Comparison of ENCODE assay signal across 15 mouse cellular contexts in genomic region chr6:90734806-90735205, GRCm38 (mm10).
DNase-seq lines count a peak whose midpoint lies in the region; ATAC-seq and TF ChIP-seq lines count a peak whose summit lies in the region.
"Had no signal": no experiment of that assay in that cellular context is flagged by ENCODE, and none has a peak within 500 bp of the region (broad histone marks: within the 10 kb centered on the region; RNA-seq: fewer than 3 reads in every experiment).

No protein-coding gene starts in this region.

- no peak for TF ChIP-seq CTCF in kidney, postnatal 0 days (IDR thresholded peaks at IDR 0.05; ENCODE audit: low read depth)
- no peak for TF ChIP-seq CTCF in hindbrain, postnatal 0 days (IDR thresholded peaks at IDR 0.05; ENCODE audit: low read depth)

- peak overlapping the region; percentile 98 for H3K4me2 ChIP-seq in heart, embryonic 14.5 days (ENCODE audit: low read length)
- H3K4me2 ChIP-seq in kidney, postnatal 0 days (ENCODE audit: low read length), result 0 out of 2 replicates have a peak overlapping the region, but pooled peaks have one; percentile 92
- H3K4me2 ChIP-seq in hindbrain, postnatal 0 days (ENCODE audit: low read depth, low read length), result peak overlapping the region; percentile 98; the same call in 1 of the 2 replicates
- no peak overlapping the region for H3K4me2 ChIP-seq in liver, embryonic 11.5 days

- H3K27me3 ChIP-seq in heart, embryonic 14.5 days (ENCODE audit: control insufficient read depth, insufficient read depth, low read length), result no peaks in the 10 kb centered on the region
- H3K27me3 ChIP-seq in kidney, postnatal 0 days (ENCODE audit: insufficient read depth, low read length), result no peaks in the 10 kb centered on the region
- H3K27me3 ChIP-seq in hindbrain, postnatal 0 days (ENCODE audit: insufficient read depth, low read length), result no peaks in the 10 kb centered on the region
- peaks cover 33% of the 10 kb centered on the region for H3K27me3 ChIP-seq in liver, embryonic 11.5 days (replicated peaks; ENCODE audit: control insufficient read depth, insufficient read depth, low read length)

- 0 out of 2 replicates have a peak, but pooled peaks cover 3% of the 10 kb centered on the region for H3K36me3 ChIP-seq in heart, embryonic 14.5 days (ENCODE audit: control insufficient read depth, insufficient read depth, low read length)
- H3K36me3 ChIP-seq in kidney, postnatal 0 days (ENCODE audit: insufficient read depth, low read length), result no peaks in the 10 kb centered on the region
- H3K36me3 ChIP-seq in hindbrain, postnatal 0 days (ENCODE audit: insufficient read depth, low read length), result no peaks in the 10 kb centered on the region
- no peaks in the 10 kb centered on the region for H3K36me3 ChIP-seq in liver, embryonic 11.5 days (ENCODE audit: control insufficient read depth, insufficient read depth, low read length)
- H3K36me3 ChIP-seq: limb, embryonic 12.5 days had no signal

- peak overlapping the region in 1 of 2 experiments; percentile 30; a peak in 1 of 4 replicates for H3K27ac ChIP-seq in heart, embryonic 14.5 days (replicated peaks in 1 of 2; ENCODE audit: control insufficient read depth in 1 of 2, insufficient read depth in 1 of 2, low read depth in 2 of 2, low read length in 2 of 2)
- no peak overlapping the region for H3K27ac ChIP-seq in kidney, postnatal 0 days
- no peak overlapping the region for H3K27ac ChIP-seq in hindbrain, postnatal 0 days
- H3K27ac ChIP-seq in liver, embryonic 11.5 days (ENCODE audit: low read depth, low read length), result no peak overlapping the region
- H3K27ac ChIP-seq: limb, embryonic 12.5 days had no signal

- peaks cover 27 to 46% of the 10 kb centered on the region in 2 experiments for H3K4me1 ChIP-seq in heart, embryonic 14.5 days (ENCODE audit: control insufficient read depth in 2 of 2, insufficient read depth in 2 of 2, low read length in 2 of 2)
- H3K4me1 ChIP-seq in kidney, postnatal 0 days (replicated peaks; ENCODE audit: insufficient read depth, low read length), result peaks cover 6% of the 10 kb centered on the region; the same call in 1 of the 2 replicates
- H3K4me1 ChIP-seq in hindbrain, postnatal 0 days (ENCODE audit: insufficient read depth, low read length), result peaks cover 18% of the 10 kb centered on the region
- H3K4me1 ChIP-seq in liver, embryonic 11.5 days (replicated peaks; ENCODE audit: control insufficient read depth, insufficient read depth, low read length), result 0 out of 2 replicates have a peak, but pooled peaks cover 4% of the 10 kb centered on the region

- ATAC-seq in heart, embryonic 14.5 days (ENCODE audit: insufficient number of reproducible peaks, insufficient read depth, low FRiP score, low read depth), result no peak
- ATAC-seq in kidney, postnatal 0 days (replicated peaks; ENCODE audit: low FRiP score, low read depth), result no peak
- no peak for ATAC-seq in hindbrain, postnatal 0 days
- no peak for ATAC-seq in liver, embryonic 11.5 days (replicated peaks; ENCODE audit: low FRiP score)
- ATAC-seq: forebrain, embryonic 16.5 days; liver, postnatal 0 days had no signal

- H3K9me3 ChIP-seq in heart, embryonic 14.5 days (ENCODE audit: control insufficient read depth, low read length), result no peaks in the 10 kb centered on the region
- H3K9me3 ChIP-seq in kidney, postnatal 0 days (replicated peaks; ENCODE audit: low read length), result no peaks in the 10 kb centered on the region
- H3K9me3 ChIP-seq in hindbrain, postnatal 0 days (ENCODE audit: low read length), result no peaks in the 10 kb centered on the region
- no peaks in the 10 kb centered on the region for H3K9me3 ChIP-seq in liver, embryonic 11.5 days (ENCODE audit: control insufficient read depth, low read length)
- H3K9me3 ChIP-seq: limb, embryonic 12.5 days had no signal

- peak overlapping the region; percentile 88; the same call in 1 of the 2 replicates for H3K9ac ChIP-seq in heart, embryonic 14.5 days (ENCODE audit: low read length)
- H3K9ac ChIP-seq in kidney, postnatal 0 days (ENCODE audit: low read depth, low read length), result no peak overlapping the region
- peak overlapping the region; percentile 92; the same call in 1 of the 2 replicates for H3K9ac ChIP-seq in hindbrain, postnatal 0 days (replicated peaks; ENCODE audit: low read length)
- H3K9ac ChIP-seq in liver, embryonic 11.5 days (ENCODE audit: low read depth, low read length), result no peak overlapping the region
- H3K9ac ChIP-seq: limb, embryonic 12.5 days; liver, postnatal 0 days had no signal

- DNase-seq in heart, postnatal 14 days, result no peak
- no peak for DNase-seq in kidney, postnatal 0 days (ENCODE audit: low spot score)
- no peak for DNase-seq in kidney, adult 11 months
- DNase-seq in adipocyte (ENCODE audit: low spot score), result peak; percentile 62
- no peak for DNase-seq in hindbrain, postnatal 0 days (ENCODE audit: low spot score)
- DNase-seq in liver, embryonic 11.5 days (ENCODE audit: low spot score), result no peak
- DNase-seq: cerebellum, adult 2 months; gastrocnemius, postnatal 10 days; kidney, postnatal 14 days; liver, postnatal 0 days; right cerebral cortex, postnatal 4 days; thymus, adult 18-20 months had no signal

- intact Hi-C loops in heart, postnatal 14 days (cut with DNase I), result loop anchor here (5.0 kb wide), 1 partner anchor 547 kb away; no protein-coding TSS in a partner anchor

- H3K4me3 ChIP-seq in heart, embryonic 14.5 days (ENCODE audit: control insufficient read depth in 1 of 2, insufficient read depth in 1 of 2, low read depth in 1 of 2, low read length in 2 of 2), result no peak overlapping the region
- no peak overlapping the region for H3K4me3 ChIP-seq in kidney, postnatal 0 days (replicated peaks; ENCODE audit: low read depth, low read length)
- no peak overlapping the region for H3K4me3 ChIP-seq in hindbrain, postnatal 0 days (ENCODE audit: low read length)
- H3K4me3 ChIP-seq in liver, embryonic 11.5 days (ENCODE audit: low read depth, low read length), result no peak overlapping the region

Comparison
In these comparisons a context has a peak if more than half of its experiments do, and no peak if none do; other contexts are left out.
1. H3K9ac ChIP-seq: peak in heart, embryonic 14.5 days (single experiment) and hindbrain, postnatal 0 days (single experiment); none in kidney, postnatal 0 days (single experiment) and liver, embryonic 11.5 days (single experiment).